Mouse (Mus musculus) lung, embryonic 15.5 days (tissue): ENCODE measurements at regions not wholly inside any gene's neighbourhood (a gene's known extent, or its start where the extent isn't known, plus 50 kb on each side); places are given as distances from the start of the nearest gene placed in this dataset.
"Not testable (repeated sequence)": the region's sequence is repeated elsewhere in the genome, so short reads cannot be mapped to it uniquely, and the experiment has no call there.

Experiments used
- ATAC-seq: fragments of 200-750 bp; cut with Nextera tagmentation; 2 replicates; pipeline ENCODE4 v1.8.0; 2017; ENCODE audit warnings: moderate number of reproducible peaks, borderline replicate concordance; ENCODE audit not compliant: low FRiP score, low TSS enrichment; ENCODE audit errors: extremely low read depth
- H3K27ac ChIP-seq: fragments of 300-500 bp; sonication (generic); 2 replicates; pipeline ENCODE4 v1.5.1; 2015; ENCODE audit warnings: moderate library complexity, mild to moderate bottlenecking, inconsistent platforms
- H3K27me3 ChIP-seq: fragments of 300-500 bp; sonication (generic); 2 replicates; pipeline ENCODE4 v1.6.1; 2015; ENCODE audit warnings: inconsistent platforms
- H3K36me3 ChIP-seq: fragments of 300-500 bp; sonication (generic); 2 replicates; pipeline ENCODE4 v1.6.1; 2015; ENCODE audit warnings: inconsistent platforms
- H3K4me1 ChIP-seq: fragments of 300-500 bp; sonication (generic); 2 replicates; pipeline ENCODE4 v1.6.1; 2015; ENCODE audit warnings: inconsistent platforms
- H3K4me2 ChIP-seq: fragments of 300-500 bp; sonication (generic); 2 replicates; pipeline ENCODE4 v1.6.1; 2015; ENCODE audit warnings: inconsistent platforms, mild to moderate bottlenecking, moderate library complexity
- H3K4me3 ChIP-seq: fragments of 300-500 bp; sonication (generic); 2 replicates; pipeline ENCODE4 v1.5.1; 2015; ENCODE audit warnings: mild to moderate bottlenecking, inconsistent platforms
- H3K9ac ChIP-seq: fragments of 300-500 bp; sonication (generic); 2 replicates; pipeline ENCODE4 v1.6.1; 2015; ENCODE audit warnings: inconsistent platforms
- H3K9me3 ChIP-seq: fragments of 300-500 bp; sonication (generic); 2 replicates; pipeline ENCODE4 v1.6.1; 2016; ENCODE audit warnings: inconsistent platforms
- WGBS: fragments of 180-500 bp; shearing (Covaris S2); methylation state at CpG from one replicate; pipeline ENCODE4 v1.1.7; 2015; 5-methylcytosine and 5-hydroxymethylcytosine counted together

DNA sequence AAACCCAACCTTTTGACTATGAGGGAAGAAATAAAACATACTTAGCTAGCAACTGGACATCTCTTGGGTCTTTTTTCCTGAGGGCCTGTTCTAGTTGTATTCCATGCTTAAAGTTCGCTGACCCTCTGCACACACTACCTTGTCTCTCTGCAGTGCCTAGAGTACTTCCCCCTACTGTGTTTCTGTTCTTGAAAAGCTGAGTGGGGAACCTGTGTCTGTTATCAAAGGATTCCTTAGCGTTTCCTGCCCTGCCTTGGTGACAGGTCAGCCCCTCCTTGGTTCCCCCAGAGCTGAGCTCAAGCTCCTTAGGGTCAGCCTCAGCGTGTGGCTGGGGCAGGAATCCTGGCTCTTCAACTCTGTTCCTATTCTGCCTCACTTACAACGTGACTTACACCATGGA lies 227.2 kb upstream of the Vmn1r3 start:
- 37% methylated on average over 4 of the region's 4 CpGs for WGBS
- not testable (repeated sequence) for H3K4me2 ChIP-seq, H3K4me1 ChIP-seq, ATAC-seq, H3K9ac ChIP-seq, H3K9me3 ChIP-seq, H3K27me3 ChIP-seq, H3K27ac ChIP-seq, H3K4me3 ChIP-seq, H3K36me3 ChIP-seq

DNA sequence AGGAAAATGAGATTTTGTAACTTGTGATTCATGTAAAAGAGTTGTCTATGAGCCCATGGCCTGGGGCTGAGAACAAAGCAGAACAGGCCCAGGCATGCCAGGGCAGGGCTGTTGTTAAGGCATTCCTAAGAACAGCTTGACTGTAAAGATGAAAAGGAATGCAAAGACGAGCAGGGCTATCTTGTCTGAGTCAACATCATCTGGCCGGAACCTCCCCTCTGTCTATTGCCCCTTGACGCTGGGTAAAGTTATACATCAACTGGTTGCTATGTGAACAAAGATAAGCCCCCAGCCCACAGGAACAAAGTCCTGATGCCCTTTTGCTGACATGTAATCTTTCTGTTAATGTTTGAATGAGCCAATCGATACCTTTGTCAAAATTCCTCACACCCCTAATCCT lies 217.7 kb upstream of the Vmn1r3 start:
- H3K27me3 ChIP-seq, H3K36me3 ChIP-seq, H3K9ac ChIP-seq, H3K4me1 ChIP-seq, ATAC-seq, H3K4me2 ChIP-seq, H3K9me3 ChIP-seq, H3K27ac ChIP-seq, H3K4me3 ChIP-seq: not testable (repeated sequence)
- WGBS, result 44% methylated on average over 4 of the region's 4 CpGs

GRCm38 (mm10) chr4:3401766-3402165 lies 216.6 kb upstream of the Vmn1r3 start:
- not testable (repeated sequence) for H3K27ac ChIP-seq

GRCm38 (mm10) chr4:3391579-3391978 lies 206.4 kb upstream of the Vmn1r3 start:
- WGBS, result 89% methylated on average over 8 of the region's 8 CpGs

More at GRCm38 (mm10) chr4:3401766-3402165, 216.6 kb upstream of the Vmn1r3 start:
- not testable (repeated sequence) for H3K4me1 ChIP-seq, H3K4me3 ChIP-seq, H3K27me3 ChIP-seq, H3K9ac ChIP-seq, H3K36me3 ChIP-seq, H3K4me2 ChIP-seq, ATAC-seq, H3K9me3 ChIP-seq
- WGBS, result 76% methylated on average over 2 of the region's 2 CpGs

DNA sequence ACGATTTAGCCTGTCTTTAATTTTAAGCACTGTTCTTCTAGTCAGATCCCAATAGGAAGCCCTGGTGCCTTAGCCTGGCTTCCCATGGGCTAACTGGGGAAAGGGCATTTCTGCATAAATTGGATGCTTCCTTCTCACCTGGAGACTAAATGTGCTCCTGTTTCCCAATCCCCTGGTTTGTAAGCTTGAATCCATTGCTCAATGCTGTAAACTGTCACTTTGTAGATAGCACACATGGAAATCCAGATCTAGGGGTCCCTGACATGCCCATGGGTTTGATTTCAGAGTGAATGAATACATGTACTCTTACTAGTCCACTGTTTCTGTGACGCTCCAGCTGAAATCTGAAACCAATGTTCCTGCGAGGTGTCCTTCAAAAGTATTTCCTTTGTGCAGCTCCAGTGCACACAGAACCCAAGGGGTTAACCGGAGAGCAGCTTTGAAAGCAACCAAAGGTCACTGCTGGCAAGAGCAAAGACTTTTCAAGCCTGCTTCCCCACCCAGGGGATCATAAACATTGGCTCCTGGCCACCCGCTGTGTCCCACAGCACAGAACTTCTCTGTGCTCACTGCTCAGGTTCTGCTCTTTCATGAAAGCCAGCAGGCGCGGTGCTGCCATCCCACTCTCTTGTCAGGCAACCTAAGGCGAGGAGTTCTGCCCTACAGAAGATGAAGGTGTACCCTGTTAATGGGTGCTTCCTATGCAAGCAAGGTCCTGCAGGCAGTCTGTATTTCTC lies 188.0 kb upstream of the Vmn1r3 start:
- not testable (repeated sequence) for H3K27ac ChIP-seq, ATAC-seq, H3K27me3 ChIP-seq, H3K9ac ChIP-seq, H3K4me1 ChIP-seq, H3K4me3 ChIP-seq, H3K4me2 ChIP-seq, H3K36me3 ChIP-seq, H3K9me3 ChIP-seq
- 43% methylated on average over 8 of the region's 8 CpGs for WGBS

More at GRCm38 (mm10) chr4:3391579-3391978, 206.4 kb upstream of the Vmn1r3 start:
- H3K27ac ChIP-seq, H3K36me3 ChIP-seq, H3K4me2 ChIP-seq, H3K9me3 ChIP-seq, ATAC-seq, H3K9ac ChIP-seq, H3K4me1 ChIP-seq, H3K4me3 ChIP-seq, H3K27me3 ChIP-seq: not testable (repeated sequence)

DNA sequence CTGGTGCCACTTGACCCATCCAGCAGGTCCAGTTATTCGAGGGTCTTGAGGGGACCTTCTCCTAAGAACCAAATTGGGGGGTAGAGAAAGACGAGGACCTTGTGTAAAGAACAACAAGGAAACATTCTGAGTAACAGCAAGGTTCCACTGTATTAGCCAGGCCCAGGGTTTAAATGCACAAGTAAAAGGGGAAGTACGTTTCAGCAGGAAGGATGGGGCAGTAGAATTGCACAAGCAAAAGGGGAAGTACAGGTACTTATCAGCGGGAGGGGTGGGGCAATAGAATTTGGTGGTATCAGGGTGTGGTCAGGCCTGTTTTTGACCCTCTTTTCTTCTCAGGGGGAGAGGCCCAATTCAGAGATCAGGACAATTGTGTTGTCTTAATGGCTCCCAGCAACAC lies 182.9 kb upstream of the Vmn1r3 start:
- H3K9ac ChIP-seq, H3K4me1 ChIP-seq, H3K4me3 ChIP-seq, H3K36me3 ChIP-seq, H3K4me2 ChIP-seq, H3K27ac ChIP-seq, H3K27me3 ChIP-seq, H3K9me3 ChIP-seq, ATAC-seq: not testable (repeated sequence)
- 69% methylated on average over 4 of the region's 4 CpGs for WGBS

GRCm38 (mm10) chr4:3343443-3343842 lies 158.3 kb upstream of the Vmn1r3 start:
- not testable (repeated sequence) for H3K9me3 ChIP-seq, H3K9ac ChIP-seq, ATAC-seq, H3K27ac ChIP-seq, H3K4me2 ChIP-seq, H3K4me1 ChIP-seq, H3K27me3 ChIP-seq, H3K4me3 ChIP-seq, H3K36me3 ChIP-seq
- WGBS, result 73% methylated on average over 8 of the region's 8 CpGs

DNA sequence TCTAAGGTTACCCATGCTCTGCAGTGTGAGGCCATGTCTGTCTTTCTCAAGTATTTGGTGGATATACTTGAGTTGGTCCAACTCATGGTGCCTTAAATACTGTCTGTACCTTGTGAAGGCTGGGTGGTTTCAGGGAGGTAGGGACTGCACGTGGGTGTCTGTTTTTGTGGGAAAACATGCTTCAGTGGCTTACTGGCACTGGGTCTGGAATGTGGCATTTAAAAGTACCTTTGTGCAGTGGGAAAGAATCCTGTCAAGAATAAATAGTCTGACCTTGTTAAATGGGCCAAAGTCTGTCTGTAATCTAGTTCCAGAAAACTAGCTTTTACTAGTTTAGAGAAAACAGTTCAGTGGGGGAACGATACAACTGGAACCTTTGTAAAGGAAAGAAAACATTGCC lies 157.5 kb upstream of the Vmn1r3 start:
- not testable (repeated sequence) for H3K27me3 ChIP-seq, H3K9ac ChIP-seq, H3K27ac ChIP-seq, ATAC-seq, H3K4me2 ChIP-seq, H3K9me3 ChIP-seq, H3K4me3 ChIP-seq, H3K4me1 ChIP-seq, H3K36me3 ChIP-seq
- WGBS, result 74% methylated on average over 2 of the region's 2 CpGs

GRCm38 (mm10) chr4:3342165-3342564 lies 157.0 kb upstream of the Vmn1r3 start:
- H3K4me3 ChIP-seq, H3K4me2 ChIP-seq, H3K9ac ChIP-seq, H3K27ac ChIP-seq, H3K27me3 ChIP-seq, ATAC-seq, H3K36me3 ChIP-seq, H3K9me3 ChIP-seq, H3K4me1 ChIP-seq: not testable (repeated sequence)
- 89% methylated on average over 6 of the region's 6 CpGs for WGBS
